Mouse (Mus musculus) embryonic fibroblast, embryonic 13.5 days (primary cell): ENCODE measurements at regions not wholly inside any gene's neighbourhood (a gene's known extent, or its start where the extent isn't known, plus 50 kb on each side); places are given as distances from the start of the nearest gene placed in this dataset.

ENCODE experiments used
- CTCF ChIP-seq: IDR thresholded peaks from 2 replicates; pipeline ENCODE4 v1.5.1; 2011; ENCODE audit warnings: mild to moderate bottlenecking, control low read depth, low read length, moderate library complexity, borderline replicate concordance; ENCODE audit not compliant: insufficient read depth
- POLR2A ChIP-seq: IDR thresholded peaks from 2 replicates; pipeline ENCODE4 v1.6.1; 2011; ENCODE audit warnings: low read depth, mild to moderate bottlenecking, control low read depth, low read length, moderate library complexity

- no peak for TF ChIP-seq CTCF
- TF ChIP-seq POLR2A: no peak
Observed at GRCm38 (mm10) chr1:194330471-194330870, 287.5 kb upstream of the Plxna2 start.
